Mouse (Mus musculus): ENCODE data around the gene Slc26a1.

The Slc26a1 gene

GRCm38 (mm10) chr5:108691152-108691551 is 15.8 kb upstream of the Slc26a1 start:
- DNase-seq (ENCODE audit: low spot score in 2 of 2), result no peak

- no peak for DNase-seq (ENCODE audit: low spot score in 2 of 2)
These were observed 13.7 kb upstream of the Slc26a1 start for GRCm38 (mm10) chr5:108689091-108689490.

DNA sequence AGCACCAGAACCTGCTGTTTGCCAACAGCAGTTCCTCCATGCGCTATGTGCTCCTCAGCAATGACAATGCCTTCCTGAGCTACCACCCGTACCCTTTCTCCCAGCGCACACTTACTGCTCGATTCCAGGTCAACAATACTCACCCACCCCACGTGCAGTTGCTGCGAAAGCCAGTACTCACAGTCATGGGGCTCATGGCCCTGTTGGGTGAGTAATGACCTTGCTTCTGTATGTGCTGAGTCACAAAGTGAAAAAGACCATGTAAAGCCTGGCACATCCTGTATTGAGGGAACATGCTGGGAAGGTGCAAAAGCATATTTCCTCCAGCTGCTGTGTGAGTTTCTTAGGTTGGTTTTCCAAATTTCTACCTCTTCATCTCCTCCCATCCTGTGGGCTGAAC is 5.5 kb upstream of the Slc26a1 start:
- no peak for DNase-seq (ENCODE audit: low spot score in 2 of 2)

GRCm38 (mm10) chr5:108679909-108680308 is 4.5 kb upstream of the Slc26a1 start:
- DNase-seq (ENCODE audit: low spot score in 2 of 2), result no peak

DNA sequence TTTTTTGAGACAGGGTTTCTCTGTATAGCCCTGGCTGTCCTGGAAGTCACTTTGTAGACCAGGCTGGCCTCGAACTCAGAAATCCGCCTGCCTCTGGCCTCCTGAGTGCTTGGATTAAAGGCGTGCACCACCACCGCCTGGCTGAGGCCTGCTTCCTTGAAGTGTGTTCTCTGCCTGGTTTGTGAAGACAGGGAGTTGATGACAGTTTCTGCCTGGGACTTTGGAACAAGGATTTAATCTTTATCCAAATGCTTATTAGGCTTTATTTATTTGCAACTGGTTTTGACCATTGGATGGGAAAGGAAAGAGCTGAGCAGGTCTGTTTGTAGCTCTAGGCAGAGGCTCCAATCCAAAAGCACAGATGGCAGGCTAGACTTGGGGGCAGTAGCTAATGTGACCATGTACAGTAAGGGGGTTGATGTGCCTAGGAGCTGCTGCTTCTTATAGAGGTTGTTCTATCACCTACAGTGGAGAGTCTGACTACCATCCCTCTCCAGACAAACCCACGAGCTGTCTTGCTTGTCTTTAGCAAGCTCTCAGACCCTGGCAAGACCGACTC is 3.0 kb upstream of the Slc26a1 start:
- no peak for DNase-seq (ENCODE audit: low spot score in 2 of 2)

- peak; percentile 76 to 81 for DNase-seq (ENCODE audit: low spot score in 2 of 2)
These were observed 2.4 kb upstream of the Slc26a1 start for GRCm38 (mm10) chr5:108677605-108678295.

- peak in 1 of 2 experiments; percentile 31 for DNase-seq (ENCODE audit: low spot score in 2 of 2)
These were observed 1.6 kb upstream of the Slc26a1 start for GRCm38 (mm10) chr5:108676772-108677498.

DNA sequence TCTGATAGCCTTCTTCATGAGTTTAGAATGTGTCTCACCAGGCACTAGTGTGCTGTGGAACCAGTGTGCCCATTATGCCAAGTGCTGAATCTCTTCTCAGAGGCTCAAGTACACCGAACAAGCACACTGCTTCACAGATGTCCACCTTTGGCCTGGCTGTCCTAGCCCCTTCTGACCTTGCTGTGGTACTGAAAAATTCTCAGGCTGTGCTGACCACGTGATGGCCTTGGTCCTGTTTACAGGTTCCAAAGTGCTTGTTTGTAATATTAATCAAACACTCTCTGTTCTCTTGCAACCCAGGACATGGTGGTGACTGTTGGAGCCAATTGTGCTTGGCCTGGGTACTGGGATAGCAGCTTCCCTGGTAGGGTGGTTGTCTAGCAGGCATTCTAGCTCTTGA is 745 bp downstream of the Slc26a1 start:
- DNase-seq (ENCODE audit: low spot score in 2 of 2), result no peak

DNA sequence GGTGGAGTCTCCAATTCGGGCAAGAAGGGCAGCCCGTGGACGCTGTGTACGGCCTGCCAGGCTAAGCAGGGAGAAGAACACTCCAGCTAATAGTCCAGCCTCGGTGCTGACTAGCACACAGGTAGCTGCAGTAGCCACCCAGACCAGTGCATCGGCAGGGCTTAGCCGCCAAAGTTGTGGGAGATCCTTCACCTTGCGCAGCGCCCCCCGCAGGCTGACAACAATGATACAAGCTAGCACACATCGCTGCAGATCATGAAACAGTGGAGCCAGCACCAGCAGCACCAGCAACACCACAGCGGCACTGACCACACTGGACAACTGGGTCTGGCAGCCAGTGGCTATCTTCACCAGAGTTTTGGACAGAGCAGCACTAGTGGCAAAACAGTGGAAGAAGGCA is 3.6 kb downstream of the Slc26a1 start:
- no peak for DNase-seq (ENCODE audit: low spot score in 2 of 2)

DNA sequence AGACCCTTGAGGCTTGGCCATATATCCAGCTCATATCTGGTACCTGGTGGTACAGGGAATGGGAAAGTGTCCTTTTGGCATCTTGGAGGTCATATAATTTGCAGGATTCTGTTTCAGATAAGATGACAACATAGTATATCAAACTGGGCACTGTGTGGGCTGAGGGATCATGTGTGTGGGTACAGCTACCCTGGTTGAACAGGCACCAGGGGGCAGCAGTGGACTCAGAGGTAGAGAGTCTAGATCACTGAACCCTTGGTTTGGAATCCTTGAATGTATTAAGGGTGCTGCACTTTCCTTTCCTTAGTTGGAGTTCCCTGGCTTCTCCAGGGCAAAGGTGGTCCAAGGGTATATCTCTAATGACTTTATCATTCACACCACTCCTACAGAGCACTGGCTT is 4.6 kb downstream of the Slc26a1 start:
- no peak for DNase-seq (ENCODE audit: low spot score in 2 of 2)

- no peak for DNase-seq (ENCODE audit: low spot score in 2 of 2)
These were observed 5.4 kb downstream of the Slc26a1 start for GRCm38 (mm10) chr5:108669986-108670385.

DNA sequence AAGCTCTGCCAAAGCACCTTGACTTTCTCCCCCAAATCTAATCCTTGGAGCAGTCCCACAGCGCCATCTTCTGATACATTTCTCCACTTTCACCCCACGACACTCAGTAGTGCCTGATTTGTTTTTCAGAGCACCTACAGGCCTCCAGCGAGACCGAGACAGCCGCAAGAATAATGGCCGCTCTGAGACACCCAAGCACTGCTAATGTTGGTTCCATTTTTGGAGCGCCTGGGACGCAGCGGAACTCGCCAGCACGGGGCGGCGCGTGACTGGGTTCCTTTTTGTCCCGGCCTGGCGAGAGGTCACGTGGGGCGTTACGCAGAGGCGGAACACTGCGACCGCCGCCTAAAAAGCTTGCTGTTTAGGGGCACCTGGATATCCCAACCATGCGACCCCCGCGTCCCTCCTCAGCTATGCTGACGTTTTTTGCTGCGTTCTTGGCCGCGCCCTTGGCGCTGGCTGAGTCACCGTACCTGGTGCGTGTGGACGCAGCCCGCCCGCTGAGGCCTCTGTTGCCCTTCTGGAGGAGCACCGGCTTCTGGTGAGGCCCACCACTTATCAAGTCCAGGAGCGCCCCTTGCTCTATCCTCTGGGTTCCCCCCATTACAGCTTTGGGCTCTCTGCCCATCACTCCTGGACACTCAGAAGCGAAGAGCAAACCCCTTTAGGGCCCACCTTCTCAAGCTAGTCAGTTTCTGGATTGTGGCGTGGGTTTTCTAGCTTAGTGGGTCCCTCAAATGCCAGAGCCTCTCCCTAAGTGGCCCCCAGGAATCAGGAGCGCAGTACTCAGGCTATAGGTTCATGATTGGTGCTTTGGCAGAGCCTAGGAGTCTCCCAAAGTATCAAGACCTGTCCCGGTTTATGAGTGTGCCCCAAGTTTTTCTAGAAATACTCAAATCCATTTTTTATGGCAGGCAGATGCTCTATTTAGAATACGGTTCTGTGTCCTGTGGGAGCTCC is 6.1 kb downstream of the Slc26a1 start, which contains the start of gene Dgkq:
Dgkq (minus strand) TSS at position 696 of the 960 bp plus-strand sequence.
- DNase-seq (ENCODE audit: low spot score in 2 of 2), result peak; percentile 81 to 82

- no peak for DNase-seq (ENCODE audit: low spot score in 2 of 2)
These were observed 6.9 kb downstream of the Slc26a1 start for GRCm38 (mm10) chr5:108668387-108668932.

DNA sequence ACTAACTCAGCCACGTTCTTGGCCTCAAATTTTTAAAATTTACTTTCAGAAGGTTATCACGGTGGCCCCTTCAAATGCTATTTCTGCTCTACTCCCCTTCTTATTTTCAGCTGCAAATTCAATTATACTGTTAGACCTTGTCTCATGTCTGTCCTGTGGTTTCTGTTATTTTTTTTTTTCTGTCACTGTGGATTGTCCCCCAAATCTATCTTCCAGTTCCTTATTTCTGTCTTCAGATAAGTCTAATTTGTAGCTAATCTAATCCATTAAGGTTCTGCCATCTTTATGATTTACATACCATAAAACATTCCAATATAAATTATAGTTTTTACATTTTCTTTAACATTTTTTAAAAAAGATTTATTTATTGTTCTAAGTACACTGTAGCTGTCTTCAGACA is 8.0 kb downstream of the Slc26a1 start:
- no peak for DNase-seq (ENCODE audit: low spot score in 2 of 2)

- no peak for DNase-seq (ENCODE audit: low spot score in 2 of 2)
These were observed 10.3 kb downstream of the Slc26a1 start for GRCm38 (mm10) chr5:108665066-108665465.

DNA sequence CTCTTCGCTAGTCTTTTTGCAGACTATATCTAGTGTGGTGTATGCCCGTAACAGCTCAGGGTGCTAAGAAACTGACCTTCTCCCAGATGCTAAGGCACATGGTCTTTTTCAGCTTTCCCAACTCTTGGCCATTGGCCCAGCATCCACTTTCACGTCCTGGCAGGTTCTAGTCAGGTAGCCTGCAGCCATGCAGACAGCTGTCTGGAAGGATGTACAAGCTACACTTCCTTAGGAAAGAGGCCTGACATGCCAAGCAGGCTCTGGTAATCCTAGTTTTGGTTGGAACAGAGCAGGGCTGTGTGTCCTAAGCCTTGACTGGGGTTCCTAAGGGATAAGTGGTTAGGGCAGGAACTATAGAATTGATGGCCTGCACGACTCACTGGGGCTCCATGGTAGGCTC is 12.6 kb downstream of the Slc26a1 start:
- DNase-seq (ENCODE audit: low spot score in 2 of 2), result no peak

DNA sequence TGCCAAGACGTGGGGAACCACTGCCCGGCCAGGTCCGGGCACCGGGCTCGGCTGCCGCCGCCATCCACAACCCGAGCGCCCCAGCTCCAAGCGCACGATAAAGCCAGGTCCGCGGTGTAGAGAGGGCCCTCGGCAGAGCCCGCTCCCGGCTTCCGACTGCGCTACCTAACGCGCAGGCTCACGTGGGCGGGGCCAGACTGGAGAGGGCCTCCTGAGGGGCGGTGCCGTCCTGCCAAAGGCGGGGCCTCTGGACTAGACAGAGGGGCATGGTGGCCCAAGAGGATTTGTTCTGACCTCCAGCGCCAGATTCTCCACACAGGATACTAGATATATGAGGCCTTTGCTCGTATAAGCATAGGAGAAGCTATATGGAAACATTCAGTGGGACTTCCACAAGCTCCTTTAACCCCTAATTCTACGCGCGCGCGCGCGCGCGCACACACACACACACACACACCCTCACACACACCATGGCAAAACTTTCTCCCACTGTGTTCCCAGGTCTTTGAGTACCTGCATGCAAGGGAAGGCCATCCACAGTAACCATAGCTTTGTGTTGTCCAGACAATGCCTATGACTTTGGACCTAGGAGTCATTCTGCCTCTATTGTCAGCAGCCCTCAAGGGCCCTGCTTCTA is 14.6 kb downstream of the Slc26a1 start:
- peak; percentile 78 to 89 for DNase-seq (ENCODE audit: low spot score in 2 of 2)

- DNase-seq (ENCODE audit: low spot score in 2 of 2), result peak in 1 of 2 experiments; percentile 18
These were observed 15.4 kb downstream of the Slc26a1 start, which contains the start of gene Idua for GRCm38 (mm10) chr5:108659698-108660631. TSS of gene Idua (plus strand) at chr5:108660331.

- no peak for DNase-seq (ENCODE audit: low spot score in 2 of 2)
These were observed 16.8 kb downstream of the Slc26a1 start for GRCm38 (mm10) chr5:108658611-108659010.

- no peak for DNase-seq (ENCODE audit: low spot score in 2 of 2)
These were observed 18.0 kb downstream of the Slc26a1 start for GRCm38 (mm10) chr5:108657406-108657805.

All from frontal cortex, postnatal 14 days (tissue).